Mouse (Mus musculus) heart, embryonic 12.5 days (tissue): ENCODE measurements around the gene Ipcef1. TPM values are rescaled to one million over a fixed set of nuclear protein-coding genes. Genes with fewer than 3 reads are reported as not detected.

Experiments
- ATAC-seq: fragments of 200-750 bp; cut with Nextera tagmentation; 2 replicates; pipeline ENCODE4 v1.8.0; 2017; ENCODE audit warnings: moderate TSS enrichment, moderate library complexity; ENCODE audit not compliant: insufficient number of reproducible peaks, low FRiP score
- H3K27ac ChIP-seq: fragments of 300-500 bp; sonication (generic); 2 replicates; pipeline ENCODE4 v1.5.1; 2016; ENCODE audit warnings: mild to moderate bottlenecking, moderate library complexity; ENCODE audit not compliant: poor library complexity, severe bottlenecking
- H3K27me3 ChIP-seq: fragments of 300-500 bp; sonication (generic); replicated peaks from 2 replicates; pipeline ENCODE4 v1.6.1; 2016; ENCODE audit warnings: mild to moderate bottlenecking, moderate library complexity
- H3K36me3 ChIP-seq: fragments of 300-500 bp; sonication (generic); 2 replicates; pipeline ENCODE4 v1.6.1; 2016; ENCODE audit warnings: mild to moderate bottlenecking, moderate library complexity
- H3K4me1 ChIP-seq: fragments of 300-500 bp; sonication (generic); replicated peaks from 2 replicates; pipeline ENCODE4 v1.6.1; 2016; ENCODE audit warnings: mild to moderate bottlenecking
- H3K4me2 ChIP-seq: fragments of 300-500 bp; sonication (generic); 2 replicates; pipeline ENCODE4 v1.6.1; 2016; ENCODE audit warnings: mild to moderate bottlenecking, moderate library complexity
- H3K4me3 ChIP-seq: fragments of 300-500 bp; sonication (generic); 2 replicates; pipeline ENCODE4 v1.5.1; 2016; ENCODE audit warnings: mild to moderate bottlenecking
- H3K9ac ChIP-seq: fragments of 300-500 bp; sonication (generic); 2 replicates; pipeline ENCODE4 v1.6.1; 2016; ENCODE audit warnings: mild to moderate bottlenecking, moderate library complexity
- H3K9me3 ChIP-seq: fragments of 300-500 bp; sonication (generic); replicated peaks from 2 replicates; pipeline ENCODE4 v1.6.1; 2016; ENCODE audit warnings: mild to moderate bottlenecking, moderate library complexity
- whole genome bisulfite sequencing: fragments of 180-500 bp; shearing (Covaris S2); methylation state at CpG from one replicate; pipeline ENCODE4 v1.1.7; 2016; 5-methylcytosine and 5-hydroxymethylcytosine counted together
- polyA plus RNA-seq: library from polyadenylated mRNA; unstranded; fragments of >200 nt; fragmentation: Nextera tagmentation; extraction: Ambion mirVana; gene quantifications from 2 replicates; pipeline ENCODE4 v1.2.1, GENCODE M21; 2016

The Ipcef1 gene
- polyA plus RNA-seq = 0.04 and 0.08 TPM in 2 replicates

- Histone ChIP-seq H3K9ac (no peak within 1 kb of the TSS), H3K36me3 (no peaks in the 10 kb centered on the region), H3K4me1 (no peaks in the 10 kb centered on the region), H3K4me2 (no peak within 1 kb of the TSS), H3K27ac (0 out of 2 replicates have a peak within 1 kb of the TSS, but pooled peaks have one; percentile 3), H3K9me3 (no peaks in the 10 kb centered on the region), H3K27me3 (no peaks in the 10 kb centered on the region), H3K4me3 (no peak within 1 kb of the TSS)
- 41% methylated on average over 12 of the region's 12 CpGs for WGBS
- ATAC-seq = no peak
Measured at GRCm38 (mm10) chr10:7052315-7053017, at the start of gene Ipcef1. TSS of gene Ipcef1 (minus strand) at chr10:7052478.

- no peak overlapping the region for H3K9ac ChIP-seq
- 67% methylated on average over 1 of the region's 1 CpGs for WGBS
- H3K4me2 ChIP-seq = no peak overlapping the region
- H3K36me3 ChIP-seq = no peaks in the 10 kb centered on the region
- H3K4me1 ChIP-seq = 0 out of 2 replicates have a peak, but pooled peaks cover 7% of the 10 kb centered on the region
- no peak for ATAC-seq
- no peaks in the 10 kb centered on the region for H3K9me3 ChIP-seq
- H3K27me3 ChIP-seq = no peaks in the 10 kb centered on the region
- no peak overlapping the region for H3K4me3 ChIP-seq
- no peak overlapping the region for H3K27ac ChIP-seq
Measured at GRCm38 (mm10) chr10:7077971-7078370, 25.7 kb upstream of the Ipcef1 start.

GRCm38 (mm10) chr10:7077389-7077808 is 25.1 kb upstream of the Ipcef1 start:
- no peaks in the 10 kb centered on the region for H3K9me3 ChIP-seq
- no peak overlapping the region for H3K4me2 ChIP-seq
- ATAC-seq = no peak
- no peaks in the 10 kb centered on the region for H3K27me3 ChIP-seq
- no peak overlapping the region for H3K27ac ChIP-seq
- no peak overlapping the region for H3K9ac ChIP-seq
- H3K36me3 ChIP-seq = no peaks in the 10 kb centered on the region
- H3K4me3 ChIP-seq = no peak overlapping the region
- 0 out of 2 replicates have a peak, but pooled peaks cover 7% of the 10 kb centered on the region for H3K4me1 ChIP-seq
- 57% methylated on average over 7 of the region's 7 CpGs for WGBS

DNA sequence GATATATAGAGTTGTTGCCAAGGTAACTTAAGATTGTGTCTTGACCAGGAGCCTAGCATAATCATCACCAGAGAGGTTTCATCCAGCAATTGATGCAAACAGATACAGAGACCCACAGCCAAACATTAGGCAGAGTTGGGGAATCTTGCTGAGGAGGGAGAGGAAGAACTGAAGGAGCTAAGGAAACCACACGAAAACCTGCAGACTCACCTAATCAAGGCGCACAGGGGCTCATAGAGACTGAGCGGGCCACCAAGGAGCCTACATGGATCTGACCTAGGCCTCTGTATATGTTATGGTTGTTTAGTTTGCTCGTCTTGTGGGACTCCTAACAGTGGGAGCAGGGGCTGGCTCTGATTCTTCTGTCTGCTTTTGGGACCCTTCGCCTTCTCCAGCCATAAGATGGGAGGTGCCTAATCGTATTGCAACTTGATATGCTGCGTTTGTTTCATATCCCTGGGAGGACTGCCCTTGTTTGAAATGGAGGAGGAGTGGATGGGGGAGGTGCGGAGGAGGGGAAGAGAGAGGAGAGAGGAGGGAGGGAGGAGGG is 24.5 kb upstream of the Ipcef1 start:
- WGBS = 53% methylated on average over 7 of the region's 8 CpGs
- Histone ChIP-seq H3K9me3 (no peaks in the 10 kb centered on the region), H3K4me2 (no peak overlapping the region; the same call in 1 of the 2 replicates), H3K27me3 (no peaks in the 10 kb centered on the region), H3K4me3 (no peak overlapping the region), H3K36me3 (no peaks in the 10 kb centered on the region), H3K9ac (no peak overlapping the region), H3K4me1 (0 out of 2 replicates have a peak, but pooled peaks cover 7% of the 10 kb centered on the region), H3K27ac (no peak overlapping the region)
- no peak for ATAC-seq

DNA sequence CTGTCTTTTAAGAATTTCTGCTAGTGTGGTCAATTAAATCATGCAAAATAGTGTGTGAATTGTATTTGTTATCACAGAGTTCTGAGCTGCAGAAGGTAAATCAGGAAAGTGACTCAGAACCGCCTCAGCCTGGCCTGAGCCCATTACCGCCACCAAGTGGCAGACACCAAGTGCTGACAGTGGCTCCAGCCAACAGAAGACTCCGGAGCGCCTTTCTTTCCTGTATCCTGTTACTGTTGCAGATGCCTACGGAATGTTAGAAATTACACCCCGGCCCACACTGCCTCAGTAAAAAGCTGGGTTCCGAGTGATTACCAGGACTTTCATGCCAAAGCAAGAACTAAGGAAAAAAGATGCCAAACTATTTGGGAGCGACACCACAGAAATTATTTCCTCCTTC is 23.9 kb upstream of the Ipcef1 start:
- ATAC-seq = peak; percentile 76; the same call in 1 of the 2 replicates
- H3K4me1 ChIP-seq = 0 out of 2 replicates have a peak, but pooled peaks cover 7% of the 10 kb centered on the region
- 9% methylated on average over 8 of the region's 8 CpGs for WGBS
- no peak overlapping the region for H3K27ac ChIP-seq
- H3K4me3 ChIP-seq = no peak overlapping the region
- no peak overlapping the region for H3K9ac ChIP-seq
- no peaks in the 10 kb centered on the region for H3K27me3 ChIP-seq
- no peaks in the 10 kb centered on the region for H3K36me3 ChIP-seq
- H3K9me3 ChIP-seq = no peaks in the 10 kb centered on the region
- H3K4me2 ChIP-seq = no peak overlapping the region; the same call in 1 of the 2 replicates

- Histone ChIP-seq H3K27me3 (no peaks in the 10 kb centered on the region), H3K36me3 (no peaks in the 10 kb centered on the region), H3K9me3 (no peaks in the 10 kb centered on the region), H3K4me3 (no peak overlapping the region), H3K4me2 (no peak overlapping the region), H3K27ac (no peak overlapping the region), H3K9ac (no peak overlapping the region), H3K4me1 (0 out of 2 replicates have a peak, but pooled peaks cover 7% of the 10 kb centered on the region)
- ATAC-seq = no peak
- WGBS = 79% methylated on average over 2 of the region's 2 CpGs
Measured at GRCm38 (mm10) chr10:7075661-7076060, 23.4 kb upstream of the Ipcef1 start.

GRCm38 (mm10) chr10:7074231-7074630 is 22.0 kb upstream of the Ipcef1 start:
- 77% methylated on average over 2 of the region's 2 CpGs for WGBS

DNA sequence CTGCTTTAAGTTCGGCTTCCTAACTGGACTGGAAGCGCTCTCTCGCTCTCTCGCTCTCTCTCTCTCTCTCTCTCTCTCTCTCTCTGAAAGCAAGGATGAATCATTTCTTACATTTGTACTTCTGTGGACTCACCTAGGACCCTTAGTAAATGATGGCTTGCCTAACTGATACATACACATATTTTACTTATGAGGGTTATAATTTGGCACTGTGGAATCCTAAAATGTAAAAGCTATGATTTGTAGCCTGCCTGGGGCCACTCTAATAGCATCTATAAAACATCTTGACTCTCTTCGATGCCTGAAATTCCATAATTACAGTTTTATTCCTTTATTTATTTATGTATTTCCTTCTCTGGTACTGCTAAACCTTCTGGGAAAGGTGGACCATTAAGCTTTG is 18.6 kb upstream of the Ipcef1 start:
- WGBS = 80% methylated on average over 5 of the region's 5 CpGs
- Histone ChIP-seq H3K27me3 (no peaks in the 10 kb centered on the region), H3K36me3 (no peaks in the 10 kb centered on the region), H3K4me1 (no peaks in the 10 kb centered on the region), H3K4me2 (no peak overlapping the region), H3K9ac (no peak overlapping the region), H3K4me3 (no peak overlapping the region), H3K9me3 (no peaks in the 10 kb centered on the region), H3K27ac (no peak overlapping the region)
- ATAC-seq = no peak

More at GRCm38 (mm10) chr10:7074231-7074630, 22.0 kb upstream of the Ipcef1 start:
- 0 out of 2 replicates have a peak, but pooled peaks cover 7% of the 10 kb centered on the region for H3K4me1 ChIP-seq
- H3K9ac ChIP-seq = no peak overlapping the region
- no peaks in the 10 kb centered on the region for H3K36me3 ChIP-seq
- no peak for ATAC-seq
- H3K4me2 ChIP-seq = no peak overlapping the region
- no peaks in the 10 kb centered on the region for H3K9me3 ChIP-seq
- no peaks in the 10 kb centered on the region for H3K27me3 ChIP-seq
- no peak overlapping the region for H3K4me3 ChIP-seq
- H3K27ac ChIP-seq = no peak overlapping the region

DNA sequence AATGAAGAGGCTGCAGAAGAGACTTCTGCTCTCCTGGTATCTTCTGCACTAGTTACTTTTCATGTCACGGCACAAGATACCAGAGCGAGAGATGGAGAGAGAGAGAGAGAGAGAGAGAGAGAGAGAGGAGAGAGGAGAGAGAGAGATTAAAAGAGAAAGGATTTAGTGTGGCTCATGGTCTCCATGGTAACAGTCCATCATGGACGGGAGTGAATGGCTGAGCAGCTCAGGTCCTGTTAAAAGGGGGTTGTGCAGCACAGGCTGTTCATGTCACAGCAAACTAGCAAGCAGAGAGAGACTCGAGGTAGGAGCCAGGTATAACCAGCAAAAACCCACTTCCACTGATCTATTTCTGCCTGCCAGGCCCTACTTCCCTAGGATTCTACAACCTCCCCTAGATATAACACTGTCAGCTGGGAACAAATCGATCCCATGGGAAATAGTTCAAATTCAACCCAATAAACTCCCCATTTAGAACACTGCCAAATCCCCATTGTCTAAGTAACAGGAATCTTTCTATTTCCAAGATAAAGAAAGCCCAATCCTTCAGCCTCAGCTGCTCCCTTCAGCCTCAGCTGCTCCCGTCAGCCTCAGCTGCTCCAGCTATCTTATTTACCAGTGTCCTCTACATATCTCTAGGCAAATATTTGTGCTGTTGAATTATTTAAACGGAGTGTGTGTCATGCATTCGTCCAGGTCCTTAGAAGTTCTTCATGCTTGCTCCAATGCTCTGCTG is 18.0 kb upstream of the Ipcef1 start:
- Histone ChIP-seq H3K27me3 (no peaks in the 10 kb centered on the region), H3K4me2 (no peak overlapping the region), H3K4me1 (no peaks in the 10 kb centered on the region), H3K9ac (no peak overlapping the region), H3K4me3 (no peak overlapping the region), H3K9me3 (no peaks in the 10 kb centered on the region), H3K27ac (no peak overlapping the region), H3K36me3 (no peaks in the 10 kb centered on the region)
- 55% methylated on average over 8 of the region's 8 CpGs for WGBS
- ATAC-seq = no peak

- Histone ChIP-seq H3K27ac (no peak overlapping the region), H3K9ac (no peak overlapping the region), H3K27me3 (no peaks in the 10 kb centered on the region), H3K4me1 (no peaks in the 10 kb centered on the region), H3K36me3 (no peaks in the 10 kb centered on the region), H3K4me2 (no peak overlapping the region), H3K9me3 (no peaks in the 10 kb centered on the region), H3K4me3 (no peak overlapping the region)
- ATAC-seq = no peak
- 85% methylated on average over 2 of the region's 2 CpGs for WGBS
Measured at GRCm38 (mm10) chr10:7069090-7069489, 16.8 kb upstream of the Ipcef1 start.

- Histone ChIP-seq H3K4me1 (no peaks in the 10 kb centered on the region), H3K4me2 (no peak overlapping the region), H3K9ac (no peak overlapping the region), H3K27me3 (no peaks in the 10 kb centered on the region), H3K36me3 (no peaks in the 10 kb centered on the region), H3K9me3 (no peaks in the 10 kb centered on the region), H3K4me3 (no peak overlapping the region), H3K27ac (no peak overlapping the region)
- ATAC-seq = no peak
- 57% methylated on average over 12 of the region's 12 CpGs for WGBS
Measured at GRCm38 (mm10) chr10:7068608-7069007, 16.3 kb upstream of the Ipcef1 start.
